Mouse (Mus musculus): Measurements from ENCODE around the gene Car6. TPM values are rescaled to one million over a fixed set of nuclear protein-coding genes. Genes with fewer than 3 reads are reported as not detected.

Car6 gene
- not detected for polyA plus RNA-seq (2017; shearing (Covaris generic))

DNA sequence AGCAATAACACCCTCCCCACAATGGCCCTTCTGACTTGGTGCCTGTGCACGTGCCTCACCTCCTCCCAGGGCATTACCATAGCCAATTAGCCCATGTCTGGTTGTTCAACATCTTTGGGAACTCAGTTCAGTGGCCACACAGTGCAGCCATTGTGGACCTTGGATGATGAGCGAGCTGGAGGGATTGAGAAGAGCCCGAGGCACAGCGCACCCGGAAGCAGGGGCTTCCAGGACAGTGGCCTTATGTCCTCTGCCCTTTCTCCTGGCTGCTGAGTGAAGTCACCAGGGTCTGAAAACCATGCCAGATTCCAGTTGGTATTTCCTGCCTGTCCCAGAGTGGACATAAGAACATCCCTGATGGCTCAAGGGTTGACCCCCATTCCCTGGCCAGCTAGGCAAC, at the start of gene Car6:
Gene Car6, minus strand, starts transcription at position 101 of the 400 bp plus-strand sequence.

DNA sequence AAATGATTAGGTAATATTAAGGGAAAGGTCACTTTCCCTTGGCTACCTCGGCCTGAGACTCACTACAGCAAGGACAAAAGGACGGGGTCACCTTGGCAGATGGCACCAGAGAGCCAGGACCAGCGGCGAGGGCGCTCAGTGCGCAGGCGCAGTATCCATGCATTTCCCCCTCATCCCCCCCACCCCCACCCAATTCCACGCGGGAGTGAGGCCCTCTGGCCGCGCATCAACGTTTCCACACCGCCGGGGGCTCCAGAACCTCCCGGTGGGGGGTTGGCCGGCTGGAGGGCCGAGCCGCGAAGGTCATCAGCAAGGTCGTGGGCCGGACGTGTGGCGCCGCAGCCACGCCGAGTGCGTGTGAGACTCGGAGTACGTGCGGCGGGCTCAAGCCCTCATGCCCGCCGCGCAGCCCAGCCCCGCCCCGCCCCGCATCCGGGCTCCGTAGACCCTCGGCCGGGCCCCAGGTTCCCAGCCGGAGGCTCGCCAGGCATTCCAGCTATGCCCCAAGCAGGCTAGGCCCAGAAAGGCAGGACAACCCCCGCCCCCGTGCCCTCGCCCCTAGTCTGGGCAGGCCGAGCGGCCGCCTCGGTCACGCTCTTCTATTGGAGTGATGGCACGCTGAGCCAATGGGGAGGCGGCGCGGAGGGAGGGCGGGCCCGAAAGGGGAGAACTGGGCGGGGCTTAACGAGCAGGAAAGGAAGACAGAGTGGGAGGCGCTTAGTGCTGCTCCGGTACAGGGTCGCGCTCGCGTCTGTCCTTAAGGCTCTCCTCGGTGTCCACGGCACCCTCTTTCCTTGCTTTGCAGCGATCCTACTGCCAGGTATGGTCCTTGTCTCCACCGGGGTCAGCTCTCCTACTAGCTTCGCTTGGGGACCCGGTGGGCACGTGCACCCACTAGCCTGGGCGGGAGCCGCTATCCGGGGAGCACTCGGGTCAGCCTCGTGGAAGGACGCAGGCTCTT, 35.7 kb upstream of the Car6 start, which contains the start of gene Eno1:
Gene Eno1, plus strand, starts transcription at position 201 of the 961 bp plus-strand sequence.

Other genes starting within 250 kb of the Car6 start
- gene Spsb1, start 246.3 kb downstream of the Car6 start, polyA plus RNA-seq (2017; shearing (Covaris generic)): 9.4 TPM
- gene H6pd, start 192.3 kb downstream of the Car6 start, polyA plus RNA-seq (2017; shearing (Covaris generic)): 7.7 TPM
- not detected for gene Gpr157, start 114.0 kb downstream of the Car6 start, polyA plus RNA-seq (2017; shearing (Covaris generic))
- 0.72 TPM for gene Slc2a5, start 82.0 kb downstream of the Car6 start, polyA plus RNA-seq (2017; shearing (Covaris generic))
- gene Slc2a7, start 52.4 kb downstream of the Car6 start, polyA plus RNA-seq (2017; shearing (Covaris generic)): not detected
- 1,085 TPM for gene Eno1, start 35.4 kb upstream of the Car6 start, polyA plus RNA-seq (2017; shearing (Covaris generic))
- 11.1 TPM for gene Rere, start 80.3 kb upstream of the Car6 start, polyA plus RNA-seq (2017; shearing (Covaris generic))

Measured in effector memory CD4-positive, alpha-beta T cell, adult 7 months (primary cell).